Mouse (Mus musculus) intestine, embryonic 15.5 days (tissue): ENCODE results near the gene Naip5. TPM values are rescaled to one million over a fixed set of nuclear protein-coding genes. Genes with fewer than 3 reads are reported as not detected.
"Not testable (repeated sequence)": the region's sequence is repeated elsewhere in the genome, so short reads cannot be mapped to it uniquely, and the experiment has no call there.

ENCODE experiments used
- ATAC-seq: fragments of 200-750 bp; cut with Nextera tagmentation; 2 replicates; pipeline ENCODE4 v1.8.0; 2017; ENCODE audit warnings: moderate TSS enrichment, moderate library complexity
- H3K27ac ChIP-seq: fragments of 300-500 bp; sonication (generic); 2 replicates; pipeline ENCODE4 v1.5.1; 2015; ENCODE audit warnings: mild to moderate bottlenecking, inconsistent platforms
- H3K27me3 ChIP-seq: fragments of 300-500 bp; sonication (generic); replicated peaks from 2 replicates; pipeline ENCODE4 v1.6.1; 2015; ENCODE audit warnings: inconsistent platforms
- H3K36me3 ChIP-seq: fragments of 300-500 bp; sonication (generic); 2 replicates; pipeline ENCODE4 v1.6.1; 2015; ENCODE audit warnings: inconsistent platforms
- H3K4me1 ChIP-seq: fragments of 300-500 bp; sonication (generic); replicated peaks from 2 replicates; pipeline ENCODE4 v1.6.1; 2015; ENCODE audit warnings: inconsistent platforms
- H3K4me2 ChIP-seq: fragments of 300-500 bp; sonication (generic); replicated peaks from 2 replicates; pipeline ENCODE4 v1.6.1; 2015; ENCODE audit warnings: mild to moderate bottlenecking, inconsistent platforms
- H3K4me3 ChIP-seq: fragments of 300-500 bp; sonication (generic); replicated peaks from 2 replicates; pipeline ENCODE4 v1.5.1; 2015; ENCODE audit warnings: inconsistent platforms
- H3K9ac ChIP-seq: fragments of 300-500 bp; sonication (generic); 2 replicates; pipeline ENCODE4 v1.6.1; 2015; ENCODE audit warnings: inconsistent platforms
- H3K9me3 ChIP-seq: fragments of 300-500 bp; sonication (generic); 2 replicates; pipeline ENCODE4 v1.6.1; 2016; ENCODE audit warnings: inconsistent platforms
- WGBS: fragments of 180-500 bp; shearing (Covaris S2); methylation state at CpG from one replicate; pipeline ENCODE4 v1.1.7; 2015; 5-methylcytosine and 5-hydroxymethylcytosine counted together
- polyA plus RNA-seq: library from polyadenylated mRNA; unstranded; fragments of >200 nt; fragmentation: Nextera tagmentation; extraction: Ambion mirVana; gene quantifications from 2 replicates; pipeline ENCODE4 v1.2.1, GENCODE M21; 2015

Naip5 gene
- polyA plus RNA-seq, 1 experiment from 2014 or later: 7.1 TPM

DNA sequence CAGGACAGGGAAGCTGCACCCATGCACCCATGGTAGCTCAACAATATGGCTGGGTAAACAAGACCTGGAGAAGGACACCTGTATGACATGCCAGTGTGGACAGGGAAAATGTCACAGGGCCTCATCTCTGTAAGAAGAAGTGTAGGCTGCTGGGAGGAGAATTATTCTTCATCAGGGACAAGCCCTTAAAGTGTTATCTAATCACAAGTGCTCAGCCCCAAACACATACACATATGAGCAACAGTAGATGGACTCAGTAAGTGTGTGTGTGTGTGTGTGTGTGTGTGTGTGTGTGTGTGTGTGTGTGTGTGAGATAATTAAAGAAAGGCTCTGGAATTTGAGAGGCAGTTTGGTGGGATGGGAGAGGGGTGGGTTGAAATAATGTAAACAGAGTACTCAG lies 45.3 kb downstream of the Naip5 start:
- Histone ChIP-seq H3K4me2 (peak overlapping the region; percentile 27; the same call in 1 of the 2 replicates), H3K4me3 (no peak overlapping the region)

DNA sequence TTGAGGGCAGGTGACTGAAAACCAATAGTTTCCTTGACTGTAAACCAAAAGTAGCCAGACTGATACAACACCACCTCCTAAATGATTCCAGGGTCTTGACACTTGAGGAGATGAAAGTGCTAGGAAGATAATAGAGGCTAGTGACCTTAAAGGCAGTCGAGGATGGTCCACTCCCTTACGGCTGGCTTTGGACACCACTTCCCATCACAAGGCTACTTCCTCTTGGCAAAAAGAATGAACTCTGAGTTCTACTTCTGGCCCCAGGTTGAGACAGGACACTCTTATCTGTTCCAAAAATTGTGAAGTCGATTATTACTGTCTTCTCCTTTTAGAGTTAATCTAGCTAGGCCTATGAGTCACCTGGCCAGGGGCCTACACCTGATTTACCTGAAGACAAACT lies 50.7 kb downstream of the Naip5 start:
- no peak overlapping the region for H3K9ac ChIP-seq
- 77% methylated on average over 3 of the region's 3 CpGs for WGBS
- H3K4me2 ChIP-seq: no peak overlapping the region
- no peak overlapping the region for H3K27ac ChIP-seq
- no peaks in the 10 kb centered on the region for H3K36me3 ChIP-seq
- H3K4me1 ChIP-seq: no peaks in the 10 kb centered on the region
- no peaks in the 10 kb centered on the region for H3K9me3 ChIP-seq
- H3K4me3 ChIP-seq: no peak overlapping the region
- ATAC-seq: no peak
- H3K27me3 ChIP-seq: no peaks in the 10 kb centered on the region

More for the DNA sequence above, 45.3 kb downstream of the Naip5 start:
- Histone ChIP-seq H3K27me3 (no peaks in the 10 kb centered on the region), H3K36me3 (no peaks in the 10 kb centered on the region), H3K4me1 (no peaks in the 10 kb centered on the region), H3K9ac (no peak overlapping the region), H3K27ac (no peak overlapping the region), H3K9me3 (no peaks in the 10 kb centered on the region)
- no peak for ATAC-seq

DNA sequence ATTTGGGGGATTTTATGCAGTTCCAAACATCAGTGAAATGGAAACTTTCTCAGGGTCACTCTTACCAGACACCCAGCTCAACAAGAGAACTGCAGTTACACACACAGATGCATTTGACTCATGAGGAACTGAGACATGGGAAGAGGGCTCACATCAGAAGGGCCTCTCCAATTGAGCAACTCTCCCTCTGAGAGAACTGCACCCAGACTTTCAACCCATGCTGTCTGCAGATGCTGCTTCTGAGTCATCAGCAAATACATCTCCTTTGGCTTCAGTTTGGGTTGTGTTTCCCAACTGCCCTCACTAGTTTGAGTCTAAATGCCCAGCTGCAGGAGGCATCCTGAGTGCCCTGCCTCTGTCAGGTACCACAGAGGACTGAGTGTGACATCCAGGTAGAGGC lies 63.0 kb downstream of the Naip5 start:
- not testable (repeated sequence) for H3K27ac ChIP-seq, H3K36me3 ChIP-seq, H3K4me2 ChIP-seq, H3K9ac ChIP-seq, ATAC-seq, H3K27me3 ChIP-seq, H3K4me3 ChIP-seq, H3K9me3 ChIP-seq, H3K4me1 ChIP-seq

DNA sequence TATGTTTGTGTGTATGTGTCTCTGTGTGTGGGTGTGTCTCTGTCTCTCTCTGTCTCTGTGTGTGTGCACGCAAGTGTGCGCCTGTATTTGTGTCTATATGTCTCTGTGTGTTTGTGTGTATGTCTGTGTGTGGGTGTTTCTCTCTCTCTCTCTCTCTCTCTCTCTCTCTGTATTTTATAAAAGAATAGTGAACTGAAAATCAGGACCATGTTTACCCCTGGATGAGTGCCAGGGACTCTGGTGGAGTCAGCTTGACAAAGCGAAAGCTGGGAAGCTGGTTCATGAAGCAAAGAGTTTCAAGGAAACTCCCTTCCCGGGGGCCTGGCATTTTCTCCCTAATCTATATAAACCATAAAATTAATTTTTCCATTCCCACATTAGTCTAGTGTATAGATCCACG lies 71.8 kb downstream of the Naip5 start:
- H3K9ac ChIP-seq, H3K36me3 ChIP-seq, H3K9me3 ChIP-seq, H3K27me3 ChIP-seq, H3K27ac ChIP-seq, H3K4me1 ChIP-seq, H3K4me2 ChIP-seq, H3K4me3 ChIP-seq: not testable (repeated sequence)
- 66% methylated on average over 4 of the region's 5 CpGs for WGBS
- ATAC-seq: peak; percentile 43; the same call in 1 of the 2 replicates

DNA sequence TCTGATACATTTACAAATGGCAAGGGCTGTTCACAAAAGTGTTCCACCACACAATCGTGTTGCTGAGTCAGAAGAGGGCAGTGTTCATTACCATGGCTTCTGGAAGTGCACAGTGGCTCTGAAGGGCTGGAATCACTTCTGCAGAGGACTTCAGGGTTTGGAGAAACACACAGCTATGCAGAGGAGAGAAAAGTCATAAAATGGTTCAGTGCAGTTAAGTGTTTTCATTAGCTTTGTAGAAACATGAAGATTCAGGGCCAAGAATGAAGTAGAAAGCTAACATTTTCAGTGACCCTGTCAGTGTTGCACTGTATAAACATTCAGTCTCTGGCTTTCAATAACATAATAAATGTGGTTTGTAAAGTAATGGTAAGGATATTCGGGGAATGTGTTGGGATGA lies 79.7 kb downstream of the Naip5 start:
- WGBS: 66% methylated on average over 2 of the region's 2 CpGs
- not testable (repeated sequence) for H3K9me3 ChIP-seq, H3K4me3 ChIP-seq, H3K4me2 ChIP-seq, H3K9ac ChIP-seq, H3K36me3 ChIP-seq, H3K27ac ChIP-seq, H3K27me3 ChIP-seq, H3K4me1 ChIP-seq, ATAC-seq

DNA sequence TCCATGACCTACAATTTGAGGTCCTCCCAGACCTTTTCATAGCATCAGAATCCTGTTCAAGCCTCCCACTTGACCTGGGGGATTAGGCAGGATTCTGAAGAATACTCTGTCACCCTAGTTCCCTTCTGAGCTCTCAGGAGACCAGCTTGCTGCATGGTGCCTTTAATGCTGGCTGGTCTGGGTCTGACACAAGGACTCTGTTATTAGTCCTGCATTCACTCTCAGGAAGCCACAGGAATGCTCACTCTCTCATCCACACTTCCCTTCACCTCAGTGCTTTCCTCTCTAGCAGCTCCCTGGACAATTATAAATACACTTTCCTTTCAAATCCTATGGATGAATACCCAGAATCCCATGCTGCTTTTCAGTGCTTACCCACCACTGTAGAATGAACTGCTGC lies 83.7 kb downstream of the Naip5 start:
- not testable (repeated sequence) for H3K4me3 ChIP-seq, H3K36me3 ChIP-seq, H3K9ac ChIP-seq, H3K9me3 ChIP-seq, H3K4me2 ChIP-seq, ATAC-seq, H3K27ac ChIP-seq, H3K4me1 ChIP-seq, H3K27me3 ChIP-seq

Other genes with a start within 250 kb of the Naip5 start
- 46.7 and 48.5 TPM in 2 replicates for gene Mccc2, start 230.7 kb downstream of the Naip5 start, polyA plus RNA-seq
- 28.8 and 36.7 TPM in 2 replicates for gene Bdp1, start 142.3 kb downstream of the Naip5 start, polyA plus RNA-seq
- gene Serf1, start 138.3 kb downstream of the Naip5 start, polyA plus RNA-seq: 136 and 168 TPM in 2 replicates
- gene Smn1, start 121.5 kb downstream of the Naip5 start, polyA plus RNA-seq: 45.1 and 49.1 TPM in 2 replicates
- 6.4 and 6.5 TPM in 2 replicates for gene Naip2, start 44.2 kb downstream of the Naip5 start, polyA plus RNA-seq
- gene Naip6, start 71.4 kb upstream of the Naip5 start, polyA plus RNA-seq: 8.2 and 9.1 TPM in 2 replicates
- 4.9 and 5.6 TPM in 2 replicates for gene Naip1, start 206.5 kb upstream of the Naip5 start, polyA plus RNA-seq
- gene Gtf2h2, start 246.3 kb upstream of the Naip5 start, polyA plus RNA-seq: 78.8 and 79.0 TPM in 2 replicates